Mouse (Mus musculus): ENCODE results near the gene Tceanc2. TPM values are rescaled to one million over a fixed set of nuclear protein-coding genes. Genes with fewer than 3 reads are reported as not detected.
A peak's percentile ranks its signal among the peaks of the same experiment; 100 is the strongest.

The Tceanc2 gene
- total and polyA plus RNA-seq, 3 experiments = 16.5 to 34.8 (median 24.8) TPM

DNA sequence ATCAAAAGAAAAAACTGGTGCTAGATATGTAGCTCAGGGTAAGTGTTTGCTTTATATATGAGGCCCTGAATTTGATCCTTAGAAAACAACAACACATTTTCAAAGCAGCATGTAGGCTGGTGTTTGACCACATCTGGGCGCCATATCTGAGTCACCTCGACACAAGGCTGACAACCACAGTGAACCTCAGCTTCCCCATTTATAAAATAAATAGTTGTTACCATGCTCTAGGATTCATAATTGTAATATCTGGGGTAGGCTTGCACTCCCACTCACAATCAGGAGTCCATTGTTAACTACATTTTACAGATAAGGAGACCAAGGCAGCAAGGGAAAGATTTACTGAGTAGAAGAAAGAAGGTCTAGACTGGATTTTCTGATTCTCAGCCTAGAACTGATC is 47.4 kb upstream of the Tceanc2 start:
- DNase-seq (ENCODE audit: extremely low read depth) = peak; percentile 8
- dilution Hi-C loops (cut with MboI; ENCODE audit: extremely low pct_ligation_motif_present, extremely low pct_unique_long_range_greater_than_20kb, low sequenced_read_pairs) = no loop called here
- no peak overlapping the region for H3K4me2 ChIP-seq (ENCODE audit: insufficient read depth, low read depth, poor library complexity, severe bottlenecking)
- H3K36me3 ChIP-seq (replicated peaks in 1 of 2; ENCODE audit: control insufficient read depth in 1 of 2, insufficient read depth in 1 of 2, low read length in 1 of 2) = peaks cover 0 to 8% of the 10 kb centered on the region in 2 experiments
- no peaks in the 10 kb centered on the region for H3K27me3 ChIP-seq (replicated peaks)
- no peak overlapping the region for H3K9ac ChIP-seq (ENCODE audit: insufficient read depth, low read depth)
- in situ Hi-C loops (cut with MboI; ENCODE audit: low pct_ligation_motif_present, low pct_unique_long_range_greater_than_20kb, low sequenced_read_pairs) = no loop called here
- H3K79me2 ChIP-seq (replicated peaks; ENCODE audit: control insufficient read depth, extremely low read depth, insufficient read depth, poor library complexity, severe bottlenecking) = no peaks in the 10 kb centered on the region
- TF ChIP-seq USF1 (IDR thresholded peaks at IDR 0.05; ENCODE audit: low read depth, low read length) = no peak
- no peak for TF ChIP-seq IRF4 (IDR thresholded peaks at IDR 0.05; ENCODE audit: low read depth, low read length)
- no peak for TF ChIP-seq SIN3A (IDR thresholded peaks at IDR 0.05; ENCODE audit: low read length)
- no peak for TF ChIP-seq JUN (IDR thresholded peaks at IDR 0.05; ENCODE audit: insufficient read depth, low read depth, low read length)
- no peak for TF ChIP-seq ELF1 (IDR thresholded peaks at IDR 0.05; ENCODE audit: low read depth, low read length)
- no peaks in the 10 kb centered on the region for H3K9me3 ChIP-seq (replicated peaks; ENCODE audit: low read length)
- no peaks in the 10 kb centered on the region for H3K4me1 ChIP-seq (ENCODE audit: control insufficient read depth in 1 of 2, insufficient read depth in 2 of 2)
- H3K27ac ChIP-seq (ENCODE audit: insufficient read depth, low read depth) = no peak overlapping the region
- no peak overlapping the region for H3K4me3 ChIP-seq (replicated peaks in 1 of 3; ENCODE audit: low read depth in 2 of 3, low read length in 2 of 3, poor library complexity in 1 of 3)

DNA sequence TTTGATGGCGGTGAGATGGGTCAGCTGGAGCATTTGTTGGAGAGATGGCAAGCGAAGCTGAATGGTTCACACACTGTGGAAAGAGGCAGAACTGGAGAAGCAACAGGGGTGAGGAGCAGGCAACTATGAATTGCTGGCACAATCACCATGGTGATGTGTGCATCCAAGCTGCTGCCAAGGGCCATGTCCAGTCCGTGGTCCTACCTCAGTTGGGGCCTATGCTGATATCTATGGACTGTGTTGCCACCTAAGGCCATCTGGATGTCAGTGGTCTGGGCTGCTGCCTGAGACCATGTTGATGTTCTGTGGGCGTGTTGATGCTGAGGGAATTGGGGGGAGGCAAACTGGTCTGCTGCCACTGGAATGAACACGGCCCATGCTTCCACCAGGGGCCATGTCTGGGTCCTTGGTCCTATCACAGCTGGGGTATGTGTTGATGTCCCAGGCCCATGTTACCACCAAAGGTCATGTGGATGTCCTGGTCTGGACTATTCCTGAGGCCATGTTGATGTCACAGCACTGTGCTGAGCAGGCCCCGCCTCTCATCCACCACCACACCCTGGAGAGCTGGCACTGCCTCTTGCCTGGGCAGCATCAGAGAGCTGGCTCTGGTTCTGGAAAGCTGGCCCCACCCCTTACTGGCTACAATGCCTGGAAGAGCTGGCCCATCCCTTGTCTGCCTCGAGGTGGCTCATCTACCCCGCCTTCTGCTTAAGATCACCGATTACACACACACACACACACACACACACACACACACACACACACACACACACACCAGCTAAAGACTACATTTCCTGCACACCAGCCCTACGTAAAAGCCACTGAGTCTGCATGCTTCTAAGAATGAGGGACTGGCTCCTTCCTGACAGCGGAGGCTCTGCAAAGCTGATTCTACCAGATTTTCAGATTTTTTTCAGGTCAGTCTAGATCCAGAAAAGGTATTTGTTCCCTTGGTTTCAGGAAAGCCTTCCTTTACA is 44.6 kb upstream of the Tceanc2 start:
- no peaks in the 10 kb centered on the region for H3K27me3 ChIP-seq (replicated peaks)
- dilution Hi-C loops (cut with MboI; ENCODE audit: extremely low pct_ligation_motif_present, extremely low pct_unique_long_range_greater_than_20kb, low sequenced_read_pairs) (no loop called here), in situ Hi-C loops (cut with MboI; ENCODE audit: low pct_ligation_motif_present, low pct_unique_long_range_greater_than_20kb, low sequenced_read_pairs) (no loop called here)
- no peaks in the 10 kb centered on the region for H3K36me3 ChIP-seq (replicated peaks in 1 of 2; ENCODE audit: control insufficient read depth in 1 of 2, insufficient read depth in 1 of 2, low read length in 1 of 2)
- no peaks in the 10 kb centered on the region for H3K79me2 ChIP-seq (replicated peaks; ENCODE audit: control insufficient read depth, extremely low read depth, insufficient read depth, poor library complexity, severe bottlenecking)
- H3K9me3 ChIP-seq (replicated peaks; ENCODE audit: low read length) = no peaks in the 10 kb centered on the region
- H3K4me3 ChIP-seq (replicated peaks in 1 of 3; ENCODE audit: low read depth in 2 of 3, low read length in 2 of 3, poor library complexity in 1 of 3) = no peak overlapping the region
- no peak overlapping the region for H3K9ac ChIP-seq (ENCODE audit: insufficient read depth, low read depth)
- TF ChIP-seq SMC3 (IDR thresholded peaks at IDR 0.05; ENCODE audit: low read depth, low read length) (no peak), SIN3A (IDR thresholded peaks at IDR 0.05; ENCODE audit: low read length) (no peak), USF1 (IDR thresholded peaks at IDR 0.05; ENCODE audit: low read depth, low read length) (no peak), UBTF (IDR thresholded peaks at IDR 0.05; ENCODE audit: low read depth, low read length) (no peak), IRF4 (IDR thresholded peaks at IDR 0.05; ENCODE audit: low read depth, low read length) (no peak)
- no peak overlapping the region for H3K4me2 ChIP-seq (ENCODE audit: insufficient read depth, low read depth, poor library complexity, severe bottlenecking)
- H3K27ac ChIP-seq (ENCODE audit: insufficient read depth, low read depth) = no peak overlapping the region
- DNase-seq (ENCODE audit: extremely low read depth) = no peak
- H3K4me1 ChIP-seq (ENCODE audit: control insufficient read depth in 1 of 2, insufficient read depth in 2 of 2) = no peaks in the 10 kb centered on the region

DNA sequence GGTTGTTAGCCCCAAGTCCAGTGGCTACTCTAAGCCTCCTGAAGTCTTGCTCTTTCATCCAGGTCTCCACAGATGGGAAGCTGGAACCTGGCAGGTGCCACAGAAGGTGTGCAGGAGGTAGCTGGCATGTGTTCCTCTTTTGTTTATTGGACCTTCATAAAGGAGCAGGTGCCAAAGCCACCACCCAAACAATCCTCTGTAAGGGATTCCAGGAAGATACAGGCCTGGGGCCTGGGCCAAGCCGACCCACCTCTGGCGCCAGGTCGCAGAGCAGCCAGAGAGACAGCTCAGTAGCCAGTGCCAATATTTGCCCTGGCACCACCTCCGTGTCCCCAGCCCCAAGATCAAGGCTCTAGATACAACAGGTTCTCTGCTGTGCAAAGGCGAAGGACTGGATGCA is 42.6 kb upstream of the Tceanc2 start:
- in situ Hi-C loops (cut with MboI; ENCODE audit: low pct_ligation_motif_present, low pct_unique_long_range_greater_than_20kb, low sequenced_read_pairs) (no loop called here), dilution Hi-C loops (cut with MboI; ENCODE audit: extremely low pct_ligation_motif_present, extremely low pct_unique_long_range_greater_than_20kb, low sequenced_read_pairs) (no loop called here)
- Histone ChIP-seq H3K27me3 (replicated peaks) (no peaks in the 10 kb centered on the region), H3K4me3 (replicated peaks in 1 of 3; ENCODE audit: low read depth in 2 of 3, low read length in 2 of 3, poor library complexity in 1 of 3) (no peak overlapping the region), H3K79me2 (replicated peaks; ENCODE audit: control insufficient read depth, extremely low read depth, insufficient read depth, poor library complexity, severe bottlenecking) (no peaks in the 10 kb centered on the region), H3K4me2 (ENCODE audit: insufficient read depth, low read depth, poor library complexity, severe bottlenecking) (no peak overlapping the region), H3K9ac (ENCODE audit: insufficient read depth, low read depth) (no peak overlapping the region), H3K9me3 (replicated peaks; ENCODE audit: low read length) (no peaks in the 10 kb centered on the region), H3K36me3 (replicated peaks in 1 of 2; ENCODE audit: control insufficient read depth in 1 of 2, insufficient read depth in 1 of 2, low read length in 1 of 2) (no peaks in the 10 kb centered on the region), H3K4me1 (ENCODE audit: control insufficient read depth in 1 of 2, insufficient read depth in 2 of 2) (0 out of 4 replicates have a peak, but pooled peaks cover 0 to 4% of the 10 kb centered on the region in 2 experiments), H3K27ac (ENCODE audit: insufficient read depth, low read depth) (no peak overlapping the region)
- TF ChIP-seq USF2 (conservative IDR thresholded peaks at IDR 0.05; ENCODE audit: low read depth, low read length) (no peak), ZMIZ1 (IDR thresholded peaks at IDR 0.05; ENCODE audit: low read depth, low read length) (no peak), MAX (IDR thresholded peaks at IDR 0.05; ENCODE audit: low read length) (no peak), NELFE (IDR thresholded peaks at IDR 0.05; ENCODE audit: low read depth, low read length) (no peak), ZNF384 (IDR thresholded peaks at IDR 0.05; ENCODE audit: low read depth, low read length) (no peak), MEF2A (IDR thresholded peaks at IDR 0.05; ENCODE audit: borderline replicate concordance, low read depth, low read length) (no peak), MAFK (IDR thresholded peaks at IDR 0.05; ENCODE audit: insufficient replicate concordance, low read length) (no peak), JUND (conservative IDR thresholded peaks at IDR 0.05; ENCODE audit: low read depth, low read length) (no peak), JUN (IDR thresholded peaks at IDR 0.05; ENCODE audit: insufficient read depth, low read depth, low read length) (no peak), BHLHE40 (IDR thresholded peaks at IDR 0.05; ENCODE audit: low read depth, low read length) (no peak), NRF1 (IDR thresholded peaks at IDR 0.05; ENCODE audit: low read depth, low read length) (no peak), RAD21 (IDR thresholded peaks at IDR 0.05; ENCODE audit: low read depth, low read length) (no peak), MYC (IDR thresholded peaks at IDR 0.05; ENCODE audit: low read depth, low read length) (no peak), TBP (conservative IDR thresholded peaks at IDR 0.05; ENCODE audit: low read depth, low read length) (no peak), KAT2A (IDR thresholded peaks at IDR 0.05; ENCODE audit: insufficient replicate concordance, low read length) (no peak), ZKSCAN1 (IDR thresholded peaks at IDR 0.05; ENCODE audit: borderline replicate concordance, low read depth, low read length) (no peak)
- no peak for DNase-seq (ENCODE audit: extremely low read depth)

Measured in CH12.LX (cell line).